Mouse (Mus musculus): ENCODE measurements at regions not wholly inside any gene's neighbourhood (a gene's known extent, or its start where the extent isn't known, plus 50 kb on each side); places are given as distances from the start of the nearest gene placed in this dataset.

DNA sequence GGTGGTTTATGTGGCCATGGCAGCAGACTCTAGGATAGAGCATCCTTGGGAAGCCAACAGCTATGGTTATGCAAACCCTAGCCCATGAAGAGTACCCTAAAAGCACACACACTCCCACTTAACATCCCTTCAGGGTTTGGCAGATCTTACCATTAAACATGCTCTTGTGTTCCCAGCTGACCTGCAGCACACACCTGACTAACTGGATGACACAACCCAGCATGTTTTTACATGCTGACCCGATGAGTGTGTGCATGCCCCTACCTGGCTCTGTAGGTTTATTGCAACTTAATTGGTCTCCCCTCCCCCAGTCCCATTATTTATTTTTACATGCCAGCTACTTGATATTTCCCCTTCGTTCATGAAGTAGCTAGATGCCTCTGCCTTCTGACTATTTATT lies 339.0 kb downstream of the Bcor start:
- H3K27ac ChIP-seq (ENCODE audit: insufficient read depth, low read length): no peak overlapping the region
- H3K4me3 ChIP-seq (ENCODE audit: low read depth, low read length): no peak overlapping the region
- no peaks in the 10 kb centered on the region for H3K27me3 ChIP-seq (ENCODE audit: control insufficient read depth, insufficient read depth, low read length, poor library complexity, severe bottlenecking)
- H3K36me3 ChIP-seq (ENCODE audit: control insufficient read depth, insufficient read depth, low read length, poor library complexity, severe bottlenecking): no peaks in the 10 kb centered on the region
- H3K9ac ChIP-seq (ENCODE audit: low read depth, poor library complexity, severe bottlenecking): no peak overlapping the region
- no peaks in the 10 kb centered on the region for H3K4me1 ChIP-seq (ENCODE audit: control insufficient read depth, insufficient read depth, low read length)
- no peaks in the 10 kb centered on the region for H3K9me3 ChIP-seq (replicated peaks; ENCODE audit: control insufficient read depth, insufficient read depth, low read length, poor library complexity, severe bottlenecking)
- TF ChIP-seq CTCF (IDR thresholded peaks at IDR 0.05; ENCODE audit: low read depth, low read length) (no peak), POLR2A (IDR thresholded peaks at IDR 0.05; ENCODE audit: insufficient read depth, low read length) (no peak), EP300 (IDR thresholded peaks at IDR 0.05; ENCODE audit: insufficient read depth, low read depth, low read length) (no peak)

- H3K4me1 ChIP-seq (ENCODE audit: control insufficient read depth, insufficient read depth, low read length): no peaks in the 10 kb centered on the region
- H3K36me3 ChIP-seq (ENCODE audit: control insufficient read depth, insufficient read depth, low read length, poor library complexity, severe bottlenecking): no peaks in the 10 kb centered on the region
- no peaks in the 10 kb centered on the region for H3K27me3 ChIP-seq (ENCODE audit: control insufficient read depth, insufficient read depth, low read length, poor library complexity, severe bottlenecking)
- no peak for TF ChIP-seq CTCF (IDR thresholded peaks at IDR 0.05; ENCODE audit: low read depth, low read length)
- no peak for TF ChIP-seq EP300 (IDR thresholded peaks at IDR 0.05; ENCODE audit: insufficient read depth, low read depth, low read length)
- TF ChIP-seq POLR2A (IDR thresholded peaks at IDR 0.05; ENCODE audit: insufficient read depth, low read length): no peak
- no peaks in the 10 kb centered on the region for H3K9me3 ChIP-seq (replicated peaks; ENCODE audit: control insufficient read depth, insufficient read depth, low read length, poor library complexity, severe bottlenecking)
- H3K4me3 ChIP-seq (ENCODE audit: low read depth, low read length): no peak overlapping the region
- H3K27ac ChIP-seq (ENCODE audit: insufficient read depth, low read length): no peak overlapping the region
- no peak overlapping the region for H3K9ac ChIP-seq (ENCODE audit: low read depth, poor library complexity, severe bottlenecking)
Observed at GRCm38 (mm10) chrX:11821880-11822768, 338.0 kb downstream of the Bcor start.

GRCm38 (mm10) chrX:11825948-11826347 lies 334.2 kb downstream of the Bcor start:
- TF ChIP-seq POLR2A (IDR thresholded peaks at IDR 0.05; ENCODE audit: insufficient read depth, low read length): no peak
- TF ChIP-seq EP300 (IDR thresholded peaks at IDR 0.05; ENCODE audit: insufficient read depth, low read depth, low read length): no peak
- no peak for TF ChIP-seq CTCF (IDR thresholded peaks at IDR 0.05; ENCODE audit: low read depth, low read length)
- Histone ChIP-seq H3K9me3 (replicated peaks; ENCODE audit: control insufficient read depth, insufficient read depth, low read length, poor library complexity, severe bottlenecking) (no peaks in the 10 kb centered on the region), H3K4me1 (ENCODE audit: control insufficient read depth, insufficient read depth, low read length) (no peaks in the 10 kb centered on the region), H3K27me3 (ENCODE audit: control insufficient read depth, insufficient read depth, low read length, poor library complexity, severe bottlenecking) (no peaks in the 10 kb centered on the region), H3K27ac (ENCODE audit: insufficient read depth, low read length) (no peak overlapping the region), H3K36me3 (ENCODE audit: control insufficient read depth, insufficient read depth, low read length, poor library complexity, severe bottlenecking) (no peaks in the 10 kb centered on the region), H3K9ac (ENCODE audit: low read depth, poor library complexity, severe bottlenecking) (no peak overlapping the region), H3K4me3 (ENCODE audit: low read depth, low read length) (no peak overlapping the region)

DNA sequence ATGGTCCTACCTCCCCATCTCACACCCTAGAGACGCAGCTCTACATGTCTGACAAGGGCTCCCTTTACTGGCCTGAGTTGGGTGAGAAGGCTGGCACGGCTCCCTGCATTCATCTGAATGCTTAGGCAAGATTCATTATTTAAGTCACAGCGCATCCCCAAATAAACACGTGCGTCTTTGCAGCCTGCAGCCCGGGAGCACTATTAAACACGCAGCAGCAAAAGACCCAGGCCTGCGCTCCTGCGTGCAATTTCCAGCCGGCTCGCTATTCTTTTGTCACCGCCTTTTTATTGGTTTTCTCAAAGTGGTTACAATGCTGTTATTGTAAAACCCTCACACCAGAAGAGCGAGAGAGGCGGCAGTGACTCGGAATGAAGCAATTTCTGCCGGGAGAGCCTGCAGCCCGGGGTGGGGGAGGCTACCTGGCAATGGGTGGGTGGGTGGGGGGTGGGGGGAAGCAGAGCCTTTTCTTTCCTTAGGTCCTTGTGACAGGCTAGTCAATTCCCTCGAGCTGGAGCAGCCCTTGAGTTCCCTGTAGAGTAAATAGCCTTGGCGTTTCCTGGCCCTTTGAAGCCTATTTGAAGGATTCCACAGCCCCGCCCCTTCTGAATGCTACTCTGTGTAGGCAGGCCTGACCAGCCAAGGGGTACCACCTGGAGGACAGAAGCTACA lies 333.3 kb downstream of the Bcor start:
- H3K36me3 ChIP-seq (ENCODE audit: control insufficient read depth, insufficient read depth, low read length, poor library complexity, severe bottlenecking): no peaks in the 10 kb centered on the region
- no peaks in the 10 kb centered on the region for H3K4me1 ChIP-seq (ENCODE audit: control insufficient read depth, insufficient read depth, low read length)
- no peaks in the 10 kb centered on the region for H3K27me3 ChIP-seq (ENCODE audit: control insufficient read depth, insufficient read depth, low read length, poor library complexity, severe bottlenecking)
- no peak for TF ChIP-seq EP300 (IDR thresholded peaks at IDR 0.05; ENCODE audit: insufficient read depth, low read depth, low read length)
- no peak for TF ChIP-seq POLR2A (IDR thresholded peaks at IDR 0.05; ENCODE audit: insufficient read depth, low read length)
- no peak for TF ChIP-seq CTCF (IDR thresholded peaks at IDR 0.05; ENCODE audit: low read depth, low read length)
- H3K9ac ChIP-seq (ENCODE audit: low read depth, poor library complexity, severe bottlenecking): no peak overlapping the region
- H3K4me3 ChIP-seq (ENCODE audit: low read depth, low read length): no peak overlapping the region
- H3K27ac ChIP-seq (ENCODE audit: insufficient read depth, low read length): no peak overlapping the region
- no peaks in the 10 kb centered on the region for H3K9me3 ChIP-seq (replicated peaks; ENCODE audit: control insufficient read depth, insufficient read depth, low read length, poor library complexity, severe bottlenecking)

DNA sequence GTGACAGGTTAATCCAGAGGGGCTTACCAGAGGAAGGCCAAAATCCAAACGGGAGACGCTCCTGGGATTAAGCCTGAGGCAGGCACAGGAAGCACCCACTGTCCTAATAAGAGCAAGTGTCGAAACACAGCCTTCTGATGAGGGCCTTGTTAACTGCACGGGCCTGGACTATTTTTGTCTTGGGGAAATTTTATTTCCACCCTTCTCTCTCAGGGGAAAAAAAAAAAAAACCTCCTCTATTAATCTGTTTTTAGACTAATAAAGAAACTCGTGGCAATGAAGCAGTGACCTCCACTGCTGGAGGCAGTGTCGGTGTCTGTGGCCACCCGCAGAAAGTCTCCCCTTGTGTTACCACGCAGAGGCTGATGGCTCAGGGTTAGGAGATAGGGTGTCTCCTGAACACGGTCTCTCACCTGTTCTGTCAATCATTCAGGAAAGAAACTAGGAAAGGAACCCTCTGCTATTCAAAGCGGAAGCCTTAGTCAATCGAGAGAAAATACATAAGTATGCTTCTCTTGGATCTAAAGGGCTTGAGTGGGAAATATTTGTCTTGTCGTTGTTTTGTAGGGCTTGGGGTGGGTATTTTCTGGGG lies 330.6 kb downstream of the Bcor start:
- TF ChIP-seq CTCF (IDR thresholded peaks at IDR 0.05; ENCODE audit: low read depth, low read length) (no peak), EP300 (IDR thresholded peaks at IDR 0.05; ENCODE audit: insufficient read depth, low read depth, low read length) (no peak), POLR2A (IDR thresholded peaks at IDR 0.05; ENCODE audit: insufficient read depth, low read length) (no peak)
- no peak overlapping the region for H3K4me3 ChIP-seq (ENCODE audit: low read depth, low read length)
- no peaks in the 10 kb centered on the region for H3K9me3 ChIP-seq (replicated peaks; ENCODE audit: control insufficient read depth, insufficient read depth, low read length, poor library complexity, severe bottlenecking)
- H3K27me3 ChIP-seq (ENCODE audit: control insufficient read depth, insufficient read depth, low read length, poor library complexity, severe bottlenecking): no peaks in the 10 kb centered on the region
- H3K27ac ChIP-seq (ENCODE audit: insufficient read depth, low read length): no peak overlapping the region
- no peaks in the 10 kb centered on the region for H3K4me1 ChIP-seq (ENCODE audit: control insufficient read depth, insufficient read depth, low read length)
- H3K9ac ChIP-seq (ENCODE audit: low read depth, poor library complexity, severe bottlenecking): no peak overlapping the region
- H3K36me3 ChIP-seq (ENCODE audit: control insufficient read depth, insufficient read depth, low read length, poor library complexity, severe bottlenecking): no peaks in the 10 kb centered on the region
